Mouse (Mus musculus) ES-Bruce4 (cell line): ENCODE measurements around the gene Tbxa2r.

Source experiments
- CTCF ChIP-seq: IDR thresholded peaks from one replicate; pipeline ENCODE4 v1.8.1; 2011; ENCODE audit warnings: low read depth, low read length
- EP300 ChIP-seq: IDR thresholded peaks from 2 replicates; pipeline ENCODE4 v1.6.1; 2011; ENCODE audit warnings: low read depth, low read length; ENCODE audit not compliant: insufficient read depth
- POLR2A ChIP-seq: IDR thresholded peaks from one replicate; pipeline ENCODE4 v1.8.1; 2011; ENCODE audit warnings: low read length; ENCODE audit not compliant: insufficient read depth

DNA sequence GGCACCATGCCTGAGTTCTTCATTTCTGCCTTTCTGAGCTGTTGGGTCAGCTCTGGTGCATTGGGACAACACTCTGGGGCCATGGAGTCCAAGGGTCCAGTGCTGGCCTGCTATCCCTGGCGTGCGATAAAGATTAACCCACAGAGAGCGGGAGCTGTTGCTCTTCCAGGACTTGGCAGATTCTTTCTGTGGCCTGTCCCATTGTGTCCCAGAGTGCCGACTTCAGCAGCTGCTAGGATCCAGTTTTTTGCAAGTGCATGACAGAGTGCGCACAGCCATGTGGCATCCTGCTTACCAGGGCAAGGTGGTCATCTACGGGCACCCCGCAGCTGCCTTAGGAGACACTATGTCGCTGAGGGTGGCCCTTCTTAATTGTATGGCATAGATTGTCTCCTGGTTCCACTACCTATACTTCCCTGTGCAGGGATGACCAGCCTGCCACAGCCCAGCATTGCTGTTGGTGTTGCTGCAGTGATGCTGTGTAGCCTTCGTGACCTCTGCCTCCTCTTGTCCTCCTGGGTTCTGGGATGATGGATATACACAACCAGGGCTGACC lies 28.1 kb upstream of the Tbxa2r start:
- TF ChIP-seq POLR2A, result no peak
- TF ChIP-seq CTCF, result no peak
- no peak for TF ChIP-seq EP300
